Mouse (Mus musculus): ENCODE data around the gene Olfr1218. TPM values are rescaled to one million over a fixed set of nuclear protein-coding genes. Genes with fewer than 3 reads are reported as not detected.
"Not testable (repeated sequence)": the region's sequence is repeated elsewhere in the genome, so short reads cannot be mapped to it uniquely, and the experiment has no call there.

The Olfr1218 gene
- total RNA-seq (2022) = not detected

DNA sequence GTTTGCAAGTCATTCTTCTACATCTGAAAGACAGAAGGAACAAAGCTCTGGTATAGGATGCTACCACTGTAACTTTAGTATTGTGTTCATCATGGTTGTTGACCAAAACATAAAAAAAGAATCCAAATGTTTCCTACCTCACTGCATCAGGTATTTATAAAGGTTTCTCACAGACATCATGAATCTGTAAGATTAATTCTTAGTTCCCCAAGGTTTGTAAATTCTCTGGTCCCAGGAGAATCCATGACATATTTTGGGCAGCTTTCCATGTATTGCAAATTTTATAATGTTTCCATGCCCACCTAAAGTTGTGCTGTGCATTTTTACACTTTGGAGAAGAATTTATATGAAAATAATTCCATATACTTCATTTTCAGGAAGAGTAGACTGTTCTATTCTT lies at the start of gene Olfr1218:
Gene Olfr1218, minus strand, starts transcription at position 101 of the 400 bp plus-strand sequence.
- DNase-seq (ENCODE audit: low spot score in 2 of 2) = no peak

DNA sequence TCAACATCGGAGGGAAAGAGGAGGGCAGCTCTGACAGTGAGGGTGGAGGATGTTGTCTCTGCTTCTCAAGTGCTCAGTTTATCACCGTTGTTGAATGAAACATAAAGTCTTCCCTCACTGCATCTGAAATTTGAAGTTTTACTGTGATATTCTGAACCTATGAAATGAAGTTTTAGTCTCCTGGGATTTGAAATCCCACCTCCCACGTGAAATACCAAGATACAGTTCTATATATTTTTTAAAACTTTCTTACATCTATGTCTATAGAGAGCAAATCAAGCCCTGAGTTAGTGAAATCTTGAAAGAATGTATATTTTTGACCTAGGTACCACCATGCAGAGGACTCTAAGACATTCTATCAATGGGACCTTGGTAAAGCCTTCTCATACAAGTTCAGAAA lies 45.7 kb upstream of the Olfr1218 start, which contains the start of gene Olfr1220:
Gene Olfr1220, minus strand, starts transcription at position 101 of the 400 bp plus-strand sequence.
- no peak for DNase-seq (ENCODE audit: low spot score in 2 of 2)

DNA sequence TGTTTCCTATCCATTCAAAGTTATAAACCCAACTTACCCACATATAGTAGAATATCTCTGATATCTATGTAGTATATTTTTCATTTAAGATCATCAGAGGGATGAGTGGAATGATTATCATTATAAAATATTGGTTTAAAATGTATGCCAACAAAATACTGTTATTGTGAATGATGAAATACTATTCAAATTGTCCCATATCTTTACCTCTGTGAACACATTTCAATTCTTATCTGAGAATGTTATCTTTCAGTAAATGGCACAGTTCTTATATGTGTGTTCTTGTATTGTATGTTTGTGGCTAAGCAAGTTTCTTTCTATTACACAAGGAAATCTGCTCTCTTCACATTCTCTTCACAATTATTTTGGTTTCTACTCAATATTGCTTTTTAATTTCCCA lies 44.7 kb upstream of the Olfr1218 start:
- no peak for DNase-seq (ENCODE audit: low spot score in 2 of 2)

DNA sequence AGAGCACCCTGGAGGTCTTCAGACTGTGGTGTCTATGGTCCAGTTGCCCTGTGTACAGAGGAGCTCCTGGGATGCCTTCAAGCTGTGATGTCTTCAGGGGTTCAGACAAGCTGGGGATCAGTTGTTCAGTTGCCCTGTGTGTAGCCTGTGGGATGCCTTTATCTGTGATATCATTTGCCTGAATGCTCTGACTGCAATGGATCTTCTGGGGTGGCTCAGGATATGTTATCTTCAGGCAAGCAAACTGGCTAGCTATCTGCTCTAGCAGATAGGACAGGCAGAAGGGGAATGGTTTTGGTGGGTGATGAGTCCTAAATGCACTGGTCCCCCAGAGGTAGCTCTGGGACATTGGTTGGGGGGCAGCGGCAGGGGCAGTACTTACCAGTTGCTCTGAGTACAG lies 32.9 kb upstream of the Olfr1218 start:
- no peak for DNase-seq (ENCODE audit: low spot score in 2 of 2)

DNA sequence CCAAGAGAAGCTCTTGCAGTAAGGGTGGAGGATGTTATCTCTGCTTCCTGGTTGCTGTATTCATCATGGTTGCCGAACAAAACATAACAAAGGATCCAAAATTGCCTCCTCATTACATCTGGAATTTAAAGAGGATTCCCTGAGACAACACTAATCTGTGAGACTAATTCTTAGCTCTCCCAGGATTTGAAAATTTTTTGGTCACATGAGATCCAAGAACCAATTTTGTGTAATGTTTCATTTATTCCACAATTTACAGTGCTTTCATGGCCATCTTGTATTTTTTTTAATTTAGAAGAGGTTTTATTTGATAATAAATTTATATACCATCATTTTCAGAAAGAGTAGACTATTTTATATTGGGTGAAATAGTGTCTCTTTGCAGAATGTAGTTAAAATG lies 22.4 kb upstream of the Olfr1218 start, which contains the start of gene Olfr1219:
Gene Olfr1219, minus strand, starts transcription at position 101 of the 400 bp plus-strand sequence.
- no peak for DNase-seq (ENCODE audit: low spot score in 2 of 2)

DNA sequence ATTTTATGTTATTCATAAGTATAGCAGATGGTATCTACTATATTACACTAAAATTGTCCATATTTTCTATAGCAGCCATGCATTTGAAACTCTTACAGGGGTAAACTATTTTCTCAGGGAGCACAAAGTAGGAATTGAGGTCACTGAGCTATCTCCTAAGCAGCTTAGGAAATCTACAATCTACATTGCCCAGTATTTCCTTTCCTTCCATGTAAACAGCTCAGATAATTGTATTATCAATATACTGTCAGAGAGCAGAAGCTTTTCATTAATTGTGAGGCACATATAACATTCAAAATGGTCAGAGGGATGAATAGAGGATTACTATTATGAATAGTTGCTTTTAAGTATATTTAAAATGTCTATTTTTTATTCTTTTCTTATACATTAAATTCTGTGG lies 20.5 kb upstream of the Olfr1218 start:
- DNase-seq (ENCODE audit: low spot score in 2 of 2) = no peak

DNA sequence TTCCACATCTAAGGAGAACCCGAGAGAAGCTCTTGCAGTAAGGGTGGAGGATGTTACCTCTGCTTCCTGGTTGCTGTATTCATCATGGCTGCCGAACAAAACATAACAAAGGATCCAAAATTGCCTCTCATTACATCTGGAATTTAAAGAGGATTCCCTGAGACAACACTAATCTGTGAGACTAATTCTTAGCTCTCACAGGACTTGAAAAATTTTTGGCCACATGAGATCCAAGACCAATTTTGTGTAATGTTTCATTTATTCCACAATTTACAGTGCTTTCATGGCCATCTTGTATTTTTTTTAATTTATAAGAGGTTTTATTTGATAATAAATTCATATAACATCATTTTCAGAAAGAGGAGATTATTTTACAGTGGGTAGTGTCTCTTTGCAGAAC lies 29.0 kb downstream of the Olfr1218 start, which contains the start of gene Olfr1217:
Gene Olfr1217, minus strand, starts transcription at position 101 of the 400 bp plus-strand sequence.
- no peak for DNase-seq (ENCODE audit: low spot score in 2 of 2)

DNA sequence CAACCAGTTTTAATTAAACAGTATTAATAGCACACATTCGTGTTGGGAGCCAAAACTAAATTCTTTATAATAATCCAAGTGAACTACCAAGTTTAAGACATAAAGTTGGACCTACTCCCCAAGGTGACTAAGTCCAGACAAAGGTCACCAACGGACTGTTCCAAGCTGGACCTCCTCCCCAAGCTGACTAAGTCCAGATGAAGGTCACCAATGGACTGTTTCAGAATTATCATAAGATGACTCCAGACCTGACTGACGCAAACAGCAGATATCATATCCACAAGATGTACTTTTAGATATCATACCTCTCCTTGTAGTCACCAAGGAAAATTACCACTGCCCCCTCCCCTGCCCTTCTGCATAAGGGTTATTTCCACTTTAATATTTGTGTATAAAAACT lies 39.6 kb downstream of the Olfr1218 start:
- not testable (repeated sequence) for DNase-seq (ENCODE audit: low spot score in 2 of 2)

DNA sequence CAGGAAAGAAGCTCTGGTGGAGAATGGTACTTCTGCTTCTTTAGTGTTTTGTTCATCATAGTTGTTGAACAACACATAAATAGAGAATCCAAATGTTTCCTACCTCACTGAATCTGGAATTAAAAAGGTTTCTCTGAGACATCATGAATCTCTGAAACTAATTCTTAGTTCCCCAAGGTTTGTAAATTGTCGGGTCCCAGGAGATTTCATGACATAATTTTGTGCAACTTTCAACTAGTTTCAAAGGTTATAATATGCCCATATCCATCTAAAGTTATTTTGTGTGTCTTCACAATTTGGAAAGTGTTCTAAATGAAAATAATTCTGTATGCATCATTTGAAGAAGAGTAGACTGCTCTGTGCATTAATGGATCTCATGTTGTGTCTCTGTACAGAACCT lies 42.7 kb downstream of the Olfr1218 start, which contains the start of gene Olfr1216:
Gene Olfr1216, minus strand, starts transcription at position 101 of the 400 bp plus-strand sequence.
- no peak for DNase-seq (ENCODE audit: low spot score in 2 of 2)

DNA sequence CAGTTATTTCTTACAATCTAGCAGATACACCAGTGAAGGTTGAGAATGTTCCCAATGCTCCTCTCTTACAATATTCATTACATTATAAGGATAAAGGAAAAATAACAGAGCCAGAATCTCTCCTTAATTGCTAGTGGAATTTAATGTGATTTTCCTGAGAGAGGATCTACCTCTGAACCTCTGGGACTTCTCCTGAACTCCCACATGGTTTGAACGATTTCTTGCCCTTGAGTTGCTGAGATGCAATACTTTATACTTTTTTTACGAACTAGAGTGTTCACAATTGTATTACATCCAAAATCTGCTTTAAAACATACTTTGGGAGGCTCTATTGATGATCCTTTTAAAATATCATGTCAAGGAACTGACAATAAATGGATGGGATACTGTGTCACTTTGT lies 54.1 kb downstream of the Olfr1218 start, which contains the start of gene Olfr1215:
Gene Olfr1215, minus strand, starts transcription at position 101 of the 400 bp plus-strand sequence.
- DNase-seq (ENCODE audit: low spot score in 2 of 2) = no peak

Other genes with a start within 250 kb of the Olfr1218 start
- not detected for gene Olfr1202, start 246.7 kb downstream of the Olfr1218 start, total RNA-seq (2022)
- not detected for gene Olfr1205, start 231.4 kb downstream of the Olfr1218 start, total RNA-seq (2022)
- gene Olfr1204, start 211.9 kb downstream of the Olfr1218 start, total RNA-seq (2022) = not detected
- not detected for gene Olfr1206, start 198.0 kb downstream of the Olfr1218 start, total RNA-seq (2022)
- not detected for gene Olfr1208, start 158.9 kb downstream of the Olfr1218 start, total RNA-seq (2022)
- not detected for gene Olfr1209, start 146.0 kb downstream of the Olfr1218 start, total RNA-seq (2022)
- gene Olfr1211, start 123.1 kb downstream of the Olfr1218 start, total RNA-seq (2022) = not detected
- gene Olfr1212, start 107.2 kb downstream of the Olfr1218 start, total RNA-seq (2022) = not detected
- gene Gm13762, start 80.9 kb downstream of the Olfr1218 start, total RNA-seq (2022) = not detected
- gene Olfr1214, start 68.5 kb downstream of the Olfr1218 start, total RNA-seq (2022) = not detected
- not detected for gene Olfr1215, start 54.2 kb downstream of the Olfr1218 start, total RNA-seq (2022)
- not detected for gene Olfr1216, start 42.8 kb downstream of the Olfr1218 start, total RNA-seq (2022)
- not detected for gene Olfr1217, start 29.1 kb downstream of the Olfr1218 start, total RNA-seq (2022)
- gene Olfr1219, start 22.3 kb upstream of the Olfr1218 start, total RNA-seq (2022) = not detected
- not detected for gene Olfr1220, start 45.6 kb upstream of the Olfr1218 start, total RNA-seq (2022)
- gene Olfr1221, start 56.1 kb upstream of the Olfr1218 start, total RNA-seq (2022) = not detected
- gene Olfr1222, start 71.9 kb upstream of the Olfr1218 start, total RNA-seq (2022) = not detected
- gene Olfr1223, start 90.4 kb upstream of the Olfr1218 start, total RNA-seq (2022) = not detected
- gene Olfr1224-ps1, start 102.9 kb upstream of the Olfr1218 start, total RNA-seq (2022) = not detected
- gene Olfr1225, start 113.5 kb upstream of the Olfr1218 start, total RNA-seq (2022) = not detected
- gene Olfr1226, start 138.9 kb upstream of the Olfr1218 start, total RNA-seq (2022) = not detected
- not detected for gene Olfr1228, start 192.9 kb upstream of the Olfr1218 start, total RNA-seq (2022)
- not detected for gene Olfr1229, start 226.8 kb upstream of the Olfr1218 start, total RNA-seq (2022)
- gene Olfr1230, start 236.1 kb upstream of the Olfr1218 start, total RNA-seq (2022) = not detected
- not detected for gene Olfr1231, start 245.9 kb upstream of the Olfr1218 start, total RNA-seq (2022)

Measured in left cerebral cortex, adult 8-10 months (tissue).